Mouse (Mus musculus) naive thymus-derived CD4-positive, alpha-beta T cell, adult 2 months (primary cell): ENCODE results near the gene Spns2.
"Not testable (repeated sequence)": the region's sequence is repeated elsewhere in the genome, so short reads cannot be mapped to it uniquely, and the experiment has no call there.

Source experiments
- DNase-seq: peaks from one replicate; pipeline ENCODE4 v3.0.0-alpha.2; 2011; ENCODE audit warnings: low read depth

Spns2 gene

GRCm38 (mm10) chr11:72436756-72437650, 52.7 kb downstream of the Spns2 start:
- DNase-seq, result no peak

- no peak for DNase-seq
Observed at GRCm38 (mm10) chr11:72436271-72436670, 53.4 kb downstream of the Spns2 start.

- no peak for DNase-seq
Observed at GRCm38 (mm10) chr11:72435694-72436045, 54.0 kb downstream of the Spns2 start.

- no peak for DNase-seq
Observed at GRCm38 (mm10) chr11:72434963-72435693, 54.6 kb downstream of the Spns2 start, which contains the start of gene Ggt6. Gene Ggt6, plus strand, starts transcription at chr11:72435526.

GRCm38 (mm10) chr11:72430311-72431068, 59.2 kb downstream of the Spns2 start:
- DNase-seq, result not testable (repeated sequence)

GRCm38 (mm10) chr11:72429288-72429690, 60.4 kb downstream of the Spns2 start:
- DNase-seq, result peak; percentile 88

GRCm38 (mm10) chr11:72428694-72429093, 61.0 kb downstream of the Spns2 start:
- DNase-seq, result peak; percentile 79

GRCm38 (mm10) chr11:72426884-72427283, 62.8 kb downstream of the Spns2 start:
- DNase-seq, result no peak

- DNase-seq, result no peak
Observed at GRCm38 (mm10) chr11:72425201-72425600, 64.5 kb downstream of the Spns2 start.

- DNase-seq, result no peak
Observed at GRCm38 (mm10) chr11:72423686-72424085, 66.0 kb downstream of the Spns2 start.

GRCm38 (mm10) chr11:72421518-72422278, 68.0 kb downstream of the Spns2 start:
- DNase-seq, result no peak

- no peak for DNase-seq
Observed at GRCm38 (mm10) chr11:72420460-72421122, 69.1 kb downstream of the Spns2 start.

GRCm38 (mm10) chr11:72419006-72419405, 70.7 kb downstream of the Spns2 start:
- no peak for DNase-seq

- DNase-seq, result no peak
Observed at GRCm38 (mm10) chr11:72418227-72418626, 71.5 kb downstream of the Spns2 start.

- DNase-seq, result no peak
Observed at GRCm38 (mm10) chr11:72417376-72417775, 72.3 kb downstream of the Spns2 start.

- no peak for DNase-seq
Observed at GRCm38 (mm10) chr11:72416666-72417065, 73.0 kb downstream of the Spns2 start.

GRCm38 (mm10) chr11:72415155-72415554, 74.5 kb downstream of the Spns2 start:
- DNase-seq, result no peak

- DNase-seq, result no peak
Observed at GRCm38 (mm10) chr11:72413601-72414190, 76.0 kb downstream of the Spns2 start.

GRCm38 (mm10) chr11:72413016-72413415, 76.7 kb downstream of the Spns2 start:
- DNase-seq, result no peak

- DNase-seq, result no peak
Observed at GRCm38 (mm10) chr11:72411945-72412344, 77.8 kb downstream of the Spns2 start.
